Mouse (Mus musculus) forelimb bud, embryonic 11.5 days (tissue): Measurements from ENCODE around the gene Mis12.

Source experiments
- DNase-seq: peaks from one replicate; pipeline ENCODE4 v3.0.0-alpha.2; 2012; ENCODE audit warnings: low read depth, low spot score

The Mis12 gene

GRCm38 (mm10) chr11:71017051-71017450 is 2.4 kb upstream of the Mis12 start:
- no peak for DNase-seq

GRCm38 (mm10) chr11:71018416-71019200 is 803 bp upstream of the Mis12 start:
- peak; percentile 10 for DNase-seq

GRCm38 (mm10) chr11:71028280-71028679 is 8.9 kb downstream of the Mis12 start:
- no peak for DNase-seq

GRCm38 (mm10) chr11:71029403-71030118 is 10.2 kb downstream of the Mis12 start:
- no peak for DNase-seq

GRCm38 (mm10) chr11:71032070-71032469 is 12.7 kb downstream of the Mis12 start:
- no peak for DNase-seq

- peak; percentile 38 for DNase-seq
Measured at GRCm38 (mm10) chr11:71032491-71033162, 13.2 kb downstream of the Mis12 start.

GRCm38 (mm10) chr11:71033163-71033761 is 13.9 kb downstream of the Mis12 start, which contains the start of gene 6330403K07Rik:
TSS of gene 6330403K07Rik (minus strand) at chr11:71033513.
- DNase-seq: peak; percentile 93

- DNase-seq: no peak
Measured at GRCm38 (mm10) chr11:71039526-71040298, 20.3 kb downstream of the Mis12 start.

GRCm38 (mm10) chr11:71052554-71052953 is 33.1 kb downstream of the Mis12 start:
- DNase-seq: peak; percentile 32

GRCm38 (mm10) chr11:71076342-71076741 is 56.9 kb downstream of the Mis12 start:
- DNase-seq: no peak
